Mouse (Mus musculus) forebrain, embryonic 16.5 days (tissue): ENCODE results near the gene Olfr418. TPM values are rescaled to one million over a fixed set of nuclear protein-coding genes. Genes with fewer than 3 reads are reported as not detected.

Experiments used
- ATAC-seq: fragments of 200-750 bp; cut with Nextera tagmentation; 2 replicates; pipeline ENCODE4 v1.8.0; 2017; ENCODE audit warnings: mild to moderate bottlenecking, moderate library complexity
- H3K27ac ChIP-seq: fragments of 300-500 bp; sonication (generic); 2 replicates; pipeline ENCODE4 v1.5.1; 2014; ENCODE audit warnings: low read length, control low read depth
- H3K27me3 ChIP-seq: fragments of 300-500 bp; sonication (generic); replicated peaks from 2 replicates; pipeline ENCODE4 v1.6.1; 2014; ENCODE audit warnings: low read length; ENCODE audit not compliant: control insufficient read depth, insufficient read depth
- H3K36me3 ChIP-seq: fragments of 300-500 bp; sonication (generic); 2 replicates; pipeline ENCODE4 v1.6.1; 2014; ENCODE audit not compliant: control insufficient read depth, insufficient read depth
- H3K4me1 ChIP-seq: fragments of 300-500 bp; sonication (generic); replicated peaks from 2 replicates; pipeline ENCODE4 v1.6.1; 2014; ENCODE audit warnings: low read length; ENCODE audit not compliant: control insufficient read depth, insufficient read depth
- H3K4me2 ChIP-seq: fragments of 300-500 bp; sonication (generic); 2 replicates; pipeline ENCODE4 v1.6.1; 2014; ENCODE audit warnings: mild to moderate bottlenecking, low read length, control low read depth
- H3K4me3 ChIP-seq: fragments of 300-500 bp; sonication (generic); replicated peaks from 2 replicates; pipeline ENCODE4 v1.5.1; 2014; ENCODE audit warnings: mild to moderate bottlenecking, low read length, control low read depth
- H3K9ac ChIP-seq: fragments of 300-500 bp; sonication (generic); replicated peaks from 2 replicates; pipeline ENCODE4 v1.6.1; 2014; ENCODE audit warnings: low read depth, low read length, control low read depth
- H3K9me3 ChIP-seq: fragments of 300-500 bp; sonication (generic); 2 replicates; pipeline ENCODE4 v1.6.1; 2016; ENCODE audit warnings: low read length; ENCODE audit not compliant: control insufficient read depth
- WGBS: fragments of 180-500 bp; shearing (Covaris S2); extraction: QIAGEN DNeasy Blood & Tissue Kit; methylation state at CpG from one replicate; pipeline ENCODE4 v1.1.7; 2014; 5-methylcytosine and 5-hydroxymethylcytosine counted together
- polyA plus RNA-seq: library from polyadenylated mRNA; unstranded; fragments of >200 nt; fragmentation: Nextera tagmentation; extraction: Ambion mirVana; gene quantifications from 2 replicates; pipeline ENCODE4 v1.2.1, GENCODE M21; 2015

Gene Olfr418
- polyA plus RNA-seq, 1 experiment from 2014 or later = not detected

GRCm38 (mm10) chr1:173321593-173322248 is 55.9 kb downstream of the Olfr418 start:
- WGBS = 52% methylated on average over 8 of the region's 8 CpGs
- H3K4me1 ChIP-seq = peaks cover 3% of the 10 kb centered on the region; the same call in 1 of the 2 replicates
- peak; percentile 54; the same call in 1 of the 2 replicates for ATAC-seq
- no peak overlapping the region for H3K4me2 ChIP-seq
- H3K27ac ChIP-seq = no peak overlapping the region
- H3K27me3 ChIP-seq = no peaks in the 10 kb centered on the region
- H3K4me3 ChIP-seq = no peak overlapping the region
- H3K9ac ChIP-seq = no peak overlapping the region
- no peaks in the 10 kb centered on the region for H3K36me3 ChIP-seq
- no peaks in the 10 kb centered on the region for H3K9me3 ChIP-seq

GRCm38 (mm10) chr1:173322249-173322627 is 56.4 kb downstream of the Olfr418 start:
- H3K27me3 ChIP-seq = no peaks in the 10 kb centered on the region
- H3K4me1 ChIP-seq = peaks cover 3% of the 10 kb centered on the region; the same call in 1 of the 2 replicates
- no peak overlapping the region for H3K9ac ChIP-seq
- ATAC-seq = 0 out of 2 replicates have a peak, but pooled peaks have one; percentile 9
- no peak overlapping the region for H3K4me2 ChIP-seq
- no peak overlapping the region for H3K27ac ChIP-seq
- no peaks in the 10 kb centered on the region for H3K36me3 ChIP-seq
- H3K9me3 ChIP-seq = no peaks in the 10 kb centered on the region
- H3K4me3 ChIP-seq = no peak overlapping the region
- 61% methylated on average over 6 of the region's 6 CpGs for WGBS

Other genes starting within 250 kb of the Olfr418 start
- not detected in 2 replicates for gene Olfr1408, start 128.6 kb upstream of the Olfr418 start, polyA plus RNA-seq
- not detected in 2 replicates for gene Olfr1406, start 75.4 kb upstream of the Olfr418 start, polyA plus RNA-seq
- not detected in 2 replicates for gene Olfr218, start 68.2 kb upstream of the Olfr418 start, polyA plus RNA-seq
- gene Olfr1404, start 53.6 kb upstream of the Olfr418 start, polyA plus RNA-seq = not detected in 2 replicates
- not detected in 2 replicates for gene Fcer1a, start 38.8 kb upstream of the Olfr418 start, polyA plus RNA-seq
- not detected in 2 replicates for gene Mptx2, start 11.8 kb downstream of the Olfr418 start, polyA plus RNA-seq
- gene Ackr1, start 67.7 kb downstream of the Olfr418 start, polyA plus RNA-seq = 12.4 and 14.0 TPM in 2 replicates
- 3.0 and 4.0 TPM in 2 replicates for gene Aim2, start 84.9 kb downstream of the Olfr418 start, polyA plus RNA-seq
- gene Cadm3, start 101.7 kb downstream of the Olfr418 start, polyA plus RNA-seq = 33.8 and 47.1 TPM in 2 replicates
- not detected in 2 replicates for gene Ifi206, start 225.0 kb downstream of the Olfr418 start, polyA plus RNA-seq